Mouse (Mus musculus) lung, postnatal 14 days (tissue): ENCODE results near the gene Car12.
A peak's percentile ranks its signal among the peaks of the same experiment; 100 is the strongest.

Source experiments
- DNase-seq: peaks from one replicate; pipeline ENCODE4 v3.0.0; 2021

The Car12 gene

DNA sequence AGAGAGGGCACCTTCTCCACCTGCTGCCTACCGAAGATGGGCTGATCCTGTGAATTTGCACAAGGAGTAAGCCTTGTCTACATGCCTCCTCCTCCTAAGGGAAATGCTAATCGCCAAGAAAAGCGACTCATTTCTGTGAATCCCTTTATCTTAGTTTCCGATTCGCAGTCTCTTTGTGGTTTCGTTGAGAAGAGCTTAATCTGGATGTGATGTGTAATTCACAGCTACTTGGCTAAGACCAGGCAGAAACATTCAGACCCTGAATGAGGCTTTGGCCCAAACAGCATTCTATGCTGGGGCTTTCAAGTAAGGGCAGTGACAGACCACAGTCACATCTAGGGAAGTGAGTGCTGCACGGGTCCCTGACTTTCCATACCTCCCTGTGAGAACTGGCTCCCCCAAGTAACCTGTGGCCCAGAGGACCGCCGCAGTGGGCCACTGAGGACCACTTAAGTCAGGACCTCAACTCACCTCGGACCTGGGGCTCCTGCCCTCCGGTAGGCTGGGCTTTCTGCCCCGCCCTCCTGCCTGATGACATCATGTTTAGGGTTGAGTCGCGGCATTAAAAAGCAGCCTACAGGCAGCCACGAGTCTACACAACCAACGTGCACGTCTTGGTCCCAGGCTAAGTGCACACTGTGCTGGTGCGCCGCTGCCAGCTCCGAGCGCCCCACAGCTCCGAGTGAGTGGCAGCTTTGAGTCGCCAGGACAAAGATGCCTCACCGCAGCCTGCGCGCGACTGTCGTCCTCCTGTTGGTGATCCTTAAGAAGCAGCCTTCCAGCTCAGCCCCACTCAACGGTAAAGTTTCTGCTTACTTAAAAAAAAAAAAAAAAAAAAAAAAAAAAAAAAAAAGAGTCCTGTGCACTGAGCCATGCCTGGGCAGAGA lies at the start of gene Car12:
Car12 (plus strand) TSS at position 552 of the 887 bp plus-strand sequence.
- DNase-seq = peak; percentile 7

DNA sequence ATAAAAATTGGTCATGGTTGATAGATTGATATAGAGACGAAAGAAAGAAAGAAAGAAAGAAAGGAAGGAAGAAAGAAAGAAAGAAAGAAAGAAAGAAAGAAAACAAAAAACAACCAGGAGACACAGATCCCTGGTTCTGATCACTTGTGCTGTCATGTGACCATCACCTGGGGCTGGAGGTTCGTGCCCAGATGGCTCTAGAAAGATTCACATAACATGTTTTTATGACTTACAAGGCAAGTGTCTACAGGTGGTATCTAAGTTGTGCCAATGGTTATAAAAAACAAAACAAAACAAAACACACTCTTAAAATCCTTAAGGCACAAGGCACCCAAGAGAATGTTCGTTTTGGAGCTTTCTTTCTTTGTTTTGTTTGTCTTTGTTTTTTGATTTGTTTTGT lies 49.7 kb upstream of the Car12 start:
- DNase-seq = no peak

DNA sequence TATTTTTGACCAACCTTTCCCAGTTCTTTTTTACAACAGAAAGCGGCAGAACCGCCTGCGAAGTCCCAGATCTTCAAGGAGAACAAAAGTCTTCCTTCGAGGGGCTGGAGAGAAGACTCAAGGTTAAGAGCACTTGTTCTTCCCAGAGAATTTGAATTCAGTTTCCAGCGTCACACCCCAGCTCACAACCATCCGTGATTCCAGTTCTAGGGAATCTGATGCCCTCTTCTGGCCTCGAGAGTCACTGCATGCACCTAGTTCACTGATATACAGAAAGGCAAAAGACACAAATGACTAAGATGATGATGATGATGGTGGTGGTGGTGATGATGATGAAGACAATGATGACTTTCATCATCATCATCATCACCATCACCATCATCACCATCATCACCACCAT lies 48.9 kb upstream of the Car12 start:
- no peak for DNase-seq

DNA sequence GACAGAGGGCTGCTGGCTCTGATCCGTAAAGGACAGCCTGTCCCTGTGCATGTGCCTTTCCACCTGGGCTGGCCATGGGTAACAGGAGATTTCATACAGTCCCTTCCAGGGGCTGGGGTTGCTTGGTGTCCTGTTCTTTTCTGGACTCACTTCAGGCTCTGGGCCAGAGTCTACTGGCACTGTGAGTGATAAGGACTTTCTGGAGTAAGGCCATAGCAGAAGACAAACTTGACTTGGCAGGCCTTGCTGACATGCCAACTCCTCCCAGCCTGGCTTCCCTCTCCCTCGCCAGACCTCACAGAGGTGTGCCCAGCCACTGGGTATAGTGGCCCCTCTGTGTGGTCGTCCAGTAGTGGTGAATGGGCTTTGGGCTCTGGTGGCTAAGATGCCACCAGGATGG lies 47.3 kb upstream of the Car12 start:
- DNase-seq = no peak

DNA sequence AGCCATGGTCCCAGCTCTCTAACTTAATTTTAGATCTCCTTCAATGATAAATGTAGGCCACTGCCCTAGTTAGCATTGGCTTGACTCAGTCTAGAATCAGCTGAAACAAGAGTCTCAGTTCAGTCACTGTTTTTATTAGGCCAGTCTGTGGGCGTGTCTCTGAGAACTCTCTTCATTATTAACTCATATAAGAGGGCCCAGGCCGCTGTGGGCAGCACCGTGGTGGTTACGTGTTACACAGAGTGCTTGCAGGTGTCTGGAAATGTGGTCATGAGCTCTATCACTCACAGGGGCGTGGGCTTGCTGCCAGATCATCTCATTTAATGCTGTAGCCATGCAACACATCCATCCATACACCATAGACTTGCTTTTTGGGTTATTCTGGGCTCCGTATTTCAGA lies 46.4 kb upstream of the Car12 start:
- DNase-seq = no peak

DNA sequence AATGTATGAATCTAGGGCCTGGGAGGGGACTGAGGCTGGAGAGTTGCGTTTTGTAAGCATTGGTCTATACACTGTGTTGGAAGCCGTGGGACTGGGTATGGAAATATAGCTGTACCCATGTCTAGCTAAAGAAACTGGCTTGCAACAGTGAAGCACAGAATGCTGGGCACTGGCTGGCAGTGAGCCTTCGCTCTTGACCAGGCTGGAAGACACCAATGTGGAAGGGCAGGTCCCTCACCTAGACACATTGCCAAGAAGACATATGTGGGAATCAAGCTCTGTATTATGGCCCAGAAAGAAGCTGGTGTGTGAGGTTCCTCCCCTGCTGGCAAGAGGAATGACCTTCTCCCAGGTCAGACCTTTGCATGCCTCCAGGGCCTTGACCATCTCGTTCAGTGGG lies 45.6 kb upstream of the Car12 start:
- DNase-seq = no peak

DNA sequence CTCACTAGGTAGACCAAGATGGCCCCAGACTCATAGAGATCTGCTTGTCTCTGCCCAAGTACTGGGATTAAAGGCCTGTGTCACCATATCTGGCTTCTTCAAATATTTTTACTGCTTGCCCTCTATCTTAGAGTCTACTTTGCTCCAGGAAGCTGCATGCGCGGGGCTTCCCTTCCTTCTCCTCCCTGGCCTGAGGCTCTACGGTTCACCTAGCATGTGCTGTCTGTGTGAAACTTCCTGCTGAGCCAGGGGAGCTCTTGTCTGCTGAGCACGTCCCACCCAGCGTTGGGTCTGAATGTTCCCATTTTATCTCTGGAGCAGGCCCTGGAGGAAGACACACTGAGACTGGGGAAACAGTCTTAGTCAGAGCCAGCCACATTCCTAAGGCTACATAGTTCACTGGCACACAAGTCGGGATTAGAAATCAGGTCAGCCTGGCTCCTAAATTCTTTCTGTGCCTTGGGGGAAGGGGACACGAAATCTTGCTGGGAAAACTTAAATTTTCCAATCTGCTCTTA lies 43.9 kb upstream of the Car12 start:
- no peak for DNase-seq

DNA sequence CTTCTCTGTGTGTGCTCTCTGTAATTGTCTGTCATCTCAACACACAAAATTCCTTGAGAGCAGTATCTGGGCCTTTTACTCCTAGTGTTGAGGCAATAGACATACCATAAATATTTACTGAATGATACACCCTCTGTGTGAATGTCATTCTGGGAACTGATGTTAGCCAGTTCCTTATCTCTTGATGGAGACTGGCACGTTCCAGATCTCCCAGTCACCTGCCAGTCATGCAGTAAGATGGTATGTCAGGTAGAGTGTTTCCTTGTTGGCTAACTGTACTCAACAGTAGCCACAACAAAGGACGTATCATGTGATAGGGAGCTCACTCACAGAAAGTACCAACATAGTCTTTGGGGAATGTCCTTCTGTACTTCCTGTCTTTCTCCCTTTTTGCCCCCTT lies 39.7 kb upstream of the Car12 start:
- no peak for DNase-seq

DNA sequence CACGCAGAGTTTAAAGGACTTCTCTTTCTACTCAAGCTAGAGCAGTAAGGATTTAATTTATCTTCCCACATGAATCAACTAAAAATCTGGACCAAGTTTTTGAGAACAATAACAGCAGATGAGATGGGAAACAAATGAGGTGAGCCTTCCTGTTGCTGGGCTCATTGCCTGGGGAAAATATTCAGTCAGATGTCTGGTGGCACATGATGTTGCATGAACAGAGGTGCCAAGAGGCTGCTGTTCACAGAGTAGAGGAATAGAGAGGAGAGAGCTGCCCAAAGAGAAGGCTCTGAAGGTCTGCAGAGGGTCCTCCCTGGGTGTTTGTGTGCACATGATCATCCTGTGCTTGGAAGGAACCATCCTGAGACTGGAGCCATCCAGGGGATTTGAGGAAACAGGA lies 37.9 kb upstream of the Car12 start:
- no peak for DNase-seq

DNA sequence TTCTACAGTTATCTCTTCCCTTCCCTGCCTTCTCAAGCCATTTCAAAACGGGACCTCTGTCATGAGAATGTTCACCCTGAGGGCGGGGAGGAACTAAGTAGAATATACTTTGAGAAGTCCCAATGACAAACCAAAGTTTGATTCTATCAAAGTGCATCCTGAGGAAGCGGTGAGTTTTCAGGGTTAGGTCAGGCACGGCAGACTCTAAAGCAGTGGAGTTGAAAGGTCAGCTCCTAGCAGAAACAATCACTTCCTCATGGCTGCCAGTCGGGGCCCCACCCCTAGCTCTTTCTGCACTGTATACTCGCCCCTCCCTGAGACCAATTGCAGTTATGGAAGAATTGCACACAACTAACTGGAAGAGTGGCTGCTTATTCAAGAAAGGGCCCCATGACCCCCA lies 33.4 kb upstream of the Car12 start:
- no peak for DNase-seq

DNA sequence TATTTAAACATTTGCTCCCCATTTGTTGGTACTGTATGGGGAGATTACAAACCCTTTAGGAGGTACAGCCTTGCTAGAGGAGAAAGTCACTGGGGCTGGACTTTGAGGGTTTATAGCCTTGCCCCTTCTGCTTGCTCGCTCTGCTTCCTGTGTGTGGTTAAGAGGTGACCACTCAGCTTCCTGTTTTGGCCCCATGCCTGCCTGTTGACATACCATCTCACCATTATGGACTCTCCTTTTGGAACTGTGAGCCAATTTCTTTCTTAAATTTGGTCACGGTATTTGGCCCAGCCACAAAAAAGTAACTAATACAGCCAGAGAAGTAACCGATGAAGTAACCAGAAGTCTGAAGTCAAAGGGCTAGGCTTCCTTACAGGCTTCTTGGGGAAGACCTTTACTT lies 30.7 kb upstream of the Car12 start:
- peak; percentile 10 for DNase-seq

DNA sequence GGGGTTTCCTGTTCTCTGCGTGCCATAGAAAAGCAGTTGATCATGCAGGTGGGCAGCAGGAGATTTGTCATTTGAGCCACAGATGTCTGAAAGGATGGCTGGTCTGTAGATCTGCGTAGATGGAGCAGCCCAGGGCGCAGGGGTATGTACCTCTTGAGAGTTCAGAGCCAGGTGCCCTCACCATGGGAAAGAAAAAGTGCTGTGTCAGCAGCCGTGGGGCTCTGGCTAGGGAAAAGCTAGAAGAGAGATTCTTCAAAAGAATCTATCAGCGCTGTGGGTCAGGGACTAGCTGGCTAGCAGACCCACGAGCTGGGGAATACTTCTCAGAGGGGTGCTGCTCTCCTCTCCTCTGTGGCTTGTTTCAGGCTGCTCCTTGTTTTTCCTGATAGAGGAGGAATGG lies 27.8 kb upstream of the Car12 start:
- DNase-seq = no peak

DNA sequence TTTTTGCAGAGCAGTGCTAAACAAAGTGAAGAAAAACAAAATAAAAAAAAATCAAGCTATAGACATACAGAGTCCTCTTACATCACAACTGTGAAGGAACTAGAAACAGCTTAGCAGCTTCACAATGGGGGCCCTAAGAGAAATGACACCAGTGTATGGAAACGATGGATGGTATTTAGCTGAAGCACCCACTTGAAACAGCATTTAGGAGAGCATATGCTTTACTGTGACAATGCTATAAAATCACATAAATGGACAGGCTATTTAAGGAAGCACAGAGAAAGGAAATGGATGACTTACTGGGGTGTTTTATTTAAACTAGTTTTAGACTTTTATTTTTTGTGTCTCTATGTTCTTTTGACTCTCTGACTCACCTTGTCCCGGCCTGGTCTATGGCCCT lies 25.8 kb upstream of the Car12 start:
- no peak for DNase-seq

DNA sequence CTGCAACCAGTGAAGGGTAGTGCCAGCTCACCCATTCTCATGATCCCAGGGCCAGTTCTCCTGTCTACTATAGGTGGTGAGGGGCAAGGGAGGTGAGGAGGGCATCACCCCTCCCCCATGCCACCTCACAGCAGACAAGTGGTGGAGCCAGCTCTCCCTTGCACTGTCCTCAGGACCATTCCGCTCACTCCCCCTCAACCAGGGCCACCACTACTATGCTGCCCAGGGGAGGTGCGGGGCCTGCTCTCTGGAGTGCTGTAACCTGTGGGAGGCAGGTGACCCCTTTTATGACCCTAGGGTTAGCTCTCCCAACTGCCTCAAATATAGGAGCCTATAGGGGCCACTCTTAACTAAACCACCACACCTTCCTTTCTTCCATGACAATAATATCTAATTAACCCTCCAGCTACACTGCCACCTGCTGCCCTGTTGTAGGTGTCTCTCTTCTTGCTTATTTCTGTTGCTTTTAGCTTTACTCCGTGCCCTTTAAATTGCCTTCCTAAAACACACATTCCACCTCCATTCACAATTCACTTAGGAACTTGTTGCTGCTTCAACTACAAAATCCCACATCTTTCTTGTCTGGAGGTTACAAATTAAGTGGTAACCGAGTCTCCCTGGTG lies 21.7 kb upstream of the Car12 start:
- DNase-seq = no peak

DNA sequence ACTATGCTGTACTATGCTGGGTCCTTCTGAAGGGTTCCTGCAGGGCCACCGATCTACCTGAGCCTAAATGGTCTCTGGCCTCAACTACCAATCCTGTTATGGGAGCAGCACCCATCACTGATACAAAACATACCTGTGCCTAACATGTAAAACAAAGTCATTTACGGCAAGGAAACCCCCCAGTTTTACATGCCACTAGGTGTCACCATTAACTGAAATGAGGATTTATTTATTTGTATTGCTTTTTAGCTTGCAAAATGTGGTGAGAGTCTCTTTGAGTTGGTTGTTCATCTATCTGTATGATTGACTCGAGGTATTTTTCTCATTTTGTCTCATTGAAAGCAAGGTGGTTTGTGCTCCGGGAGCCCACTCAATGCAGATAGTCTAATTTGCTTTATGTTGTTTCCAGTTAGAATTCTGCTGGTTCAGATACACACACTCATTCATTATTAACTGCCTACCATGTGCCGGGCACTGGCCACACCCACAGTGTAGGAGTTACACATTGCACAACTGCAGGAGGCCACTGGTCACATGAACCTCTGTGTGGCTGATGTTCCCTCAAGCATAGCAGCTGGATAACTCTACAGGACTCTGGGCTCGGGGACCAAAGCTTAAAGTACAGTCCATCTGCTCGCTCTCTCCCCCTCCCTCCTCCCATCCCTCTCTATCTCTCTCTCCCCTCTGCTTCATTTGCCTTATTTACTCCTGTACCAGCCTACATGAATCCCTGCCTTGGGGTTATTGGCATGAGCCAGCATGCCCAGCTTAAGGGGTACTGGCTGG lies 15.9 kb upstream of the Car12 start:
- DNase-seq = peak; percentile 25

DNA sequence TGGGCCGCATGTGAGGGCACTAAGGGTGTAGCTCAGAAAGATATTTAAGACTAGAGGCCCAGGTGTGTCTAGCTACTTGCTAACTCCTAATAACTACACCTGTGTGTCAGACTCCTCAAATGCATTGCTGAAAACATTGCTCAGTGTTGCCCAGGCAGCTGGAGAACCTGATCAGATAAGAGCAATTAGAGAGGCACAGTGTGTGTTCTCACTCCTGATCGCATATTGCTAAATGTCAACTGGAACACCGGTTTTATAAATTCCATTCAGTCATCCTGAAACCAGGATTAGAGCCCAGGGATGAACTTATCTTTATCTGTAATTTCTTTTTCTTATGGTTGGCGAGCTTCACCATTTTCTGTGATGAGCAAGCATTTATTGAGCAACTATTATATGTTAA lies 13.7 kb upstream of the Car12 start:
- no peak for DNase-seq

DNA sequence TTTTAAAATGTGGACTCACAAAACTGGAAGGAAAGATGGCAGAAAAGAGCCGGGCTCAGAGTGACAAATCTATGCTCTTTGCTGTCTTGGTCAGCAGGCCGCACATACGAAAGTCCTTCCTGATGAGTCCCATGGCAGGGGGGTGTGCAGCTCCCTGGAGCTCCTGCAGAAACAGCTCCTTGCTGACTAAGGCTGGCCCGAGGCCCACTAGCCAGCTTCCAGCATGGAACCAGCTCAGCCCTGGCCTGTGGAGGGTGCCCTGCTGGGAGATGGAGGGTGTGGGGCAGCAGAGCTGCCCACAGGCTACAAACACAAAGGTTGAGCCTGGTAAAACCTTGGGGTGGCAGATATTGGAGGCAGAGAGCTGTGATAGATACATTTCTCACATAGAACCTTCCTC lies 10.5 kb upstream of the Car12 start:
- DNase-seq = no peak

DNA sequence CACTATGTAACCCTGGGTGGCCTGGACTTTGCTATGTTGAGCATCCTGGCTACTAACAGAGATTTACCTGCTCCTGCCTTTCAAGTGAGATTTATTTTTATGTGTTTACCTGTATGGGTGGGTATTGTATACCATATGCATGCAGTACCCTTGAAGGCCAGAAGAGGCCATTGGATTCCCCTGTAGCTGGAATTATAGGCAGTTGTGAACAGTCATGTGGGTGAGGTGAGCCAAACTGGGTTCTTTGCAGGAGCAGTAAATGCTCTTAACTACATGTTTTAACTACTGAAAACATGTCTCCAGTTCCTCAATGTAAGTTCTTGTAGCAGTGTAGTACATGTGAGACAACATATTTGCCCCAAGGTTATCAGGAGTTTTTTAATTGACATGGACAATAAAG lies 8.1 kb upstream of the Car12 start:
- DNase-seq = no peak

DNA sequence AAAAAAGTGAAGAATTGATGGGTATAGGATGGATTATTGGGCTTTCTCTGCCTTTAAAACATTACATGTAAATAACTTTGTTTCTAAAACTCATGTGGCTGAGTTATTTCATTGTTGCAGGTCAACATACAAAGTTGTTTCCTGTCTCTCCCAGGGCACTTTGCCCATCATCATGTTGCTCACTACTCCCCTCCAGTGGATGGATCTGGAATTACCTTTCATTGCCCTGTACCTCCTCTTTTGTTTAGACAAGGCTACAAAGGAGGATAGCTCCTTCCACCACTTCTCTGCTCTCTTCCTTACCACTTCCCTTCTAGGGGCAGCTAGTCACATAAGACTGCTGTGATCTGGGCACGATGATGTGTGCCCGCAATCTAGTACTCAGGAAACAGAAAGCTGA lies 7.7 kb upstream of the Car12 start:
- DNase-seq = peak; percentile 90

DNA sequence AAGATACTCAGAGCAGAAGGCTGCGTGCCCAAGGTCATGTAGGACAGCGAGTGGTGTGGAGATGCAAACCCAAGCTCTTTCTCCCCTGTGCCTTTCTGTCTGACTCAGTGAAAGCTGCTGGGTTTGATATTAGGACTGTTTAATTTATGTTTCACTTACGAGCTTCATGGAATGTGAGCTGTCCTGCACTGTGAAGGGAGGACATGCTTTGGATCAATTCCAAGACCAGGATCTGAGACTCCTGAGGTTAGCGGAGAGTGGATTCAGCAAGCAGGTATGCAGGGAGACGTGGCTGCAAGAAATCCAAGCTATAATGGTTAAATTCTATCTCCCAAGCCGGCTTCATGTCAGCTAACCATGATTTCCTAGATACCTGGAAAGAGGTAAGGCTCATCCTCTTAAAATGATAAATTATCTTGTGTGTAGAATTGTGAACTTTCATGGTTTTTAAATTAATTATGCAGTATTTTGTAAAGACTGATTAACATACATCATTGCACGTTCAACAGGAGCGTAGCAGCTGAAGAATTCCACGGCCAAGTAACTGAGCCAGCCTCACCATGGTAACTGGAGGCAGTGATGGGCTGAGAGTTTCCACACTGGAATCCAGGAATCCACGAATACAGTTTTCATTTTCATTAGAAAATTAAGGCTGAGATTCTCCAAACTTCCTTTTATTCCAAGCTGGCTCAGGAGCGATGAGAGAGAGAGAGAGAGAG lies 5.3 kb upstream of the Car12 start:
- DNase-seq = no peak

DNA sequence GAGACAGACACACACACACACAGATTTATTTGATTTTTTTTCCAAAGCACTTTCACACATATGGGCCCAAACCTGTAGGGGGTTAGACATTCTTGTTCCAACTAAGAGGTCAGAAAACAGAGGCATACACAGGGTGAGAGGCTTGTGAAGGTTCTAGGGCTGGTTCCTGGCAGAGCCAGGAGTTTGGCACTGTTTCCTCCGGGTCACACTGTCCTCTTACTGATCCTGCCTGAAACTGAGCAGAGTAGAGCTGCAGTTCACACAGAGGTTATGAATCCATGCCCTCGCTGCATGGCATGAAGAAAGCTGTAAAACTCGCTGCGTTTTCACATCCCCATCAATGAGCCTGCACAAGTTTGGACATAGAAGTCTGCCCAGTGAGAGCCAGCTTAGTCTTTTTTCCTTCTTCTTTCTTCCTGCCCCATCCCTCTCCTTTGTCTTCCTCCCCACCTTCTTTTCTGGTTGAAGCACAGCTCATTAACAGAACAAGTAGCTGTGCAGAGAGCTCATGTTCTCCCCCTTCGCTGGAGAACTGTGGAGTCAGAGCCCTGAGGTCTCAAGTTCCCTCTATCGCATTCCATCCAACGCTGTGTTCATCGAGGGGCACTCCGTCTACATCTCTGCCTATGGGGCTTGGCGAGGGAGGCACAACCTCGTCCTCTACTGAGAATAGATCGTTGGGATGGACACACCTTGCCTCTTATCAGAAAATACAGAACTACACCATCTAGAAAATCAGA lies 4.5 kb upstream of the Car12 start:
- no peak for DNase-seq

DNA sequence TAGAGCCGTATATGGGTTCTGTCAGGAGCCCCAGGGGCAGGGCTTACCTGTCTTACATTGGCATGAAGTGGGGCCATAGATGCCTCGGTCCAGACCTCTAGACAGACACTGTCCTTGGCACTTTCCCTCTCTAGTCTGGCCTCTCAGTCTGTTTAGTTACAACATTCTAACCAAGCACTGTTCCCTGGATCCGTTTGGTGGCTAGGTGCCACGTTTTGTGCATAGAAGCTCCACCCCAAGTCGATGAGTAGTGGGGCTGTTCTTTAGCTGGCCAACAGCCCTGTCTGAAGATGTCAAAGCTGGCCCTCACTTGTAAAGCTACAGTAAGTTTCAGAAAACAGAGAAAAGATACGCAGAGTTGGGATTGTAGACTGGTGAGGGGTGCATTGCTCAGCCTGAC lies 2.9 kb upstream of the Car12 start:
- no peak for DNase-seq
